Mouse (Mus musculus) midbrain, embryonic 13.5 days (tissue): ENCODE data around the gene Myzap. TPM values are rescaled to one million over a fixed set of nuclear protein-coding genes. Genes with fewer than 3 reads are reported as not detected.
"Not testable (repeated sequence)": the region's sequence is repeated elsewhere in the genome, so short reads cannot be mapped to it uniquely, and the experiment has no call there.

ENCODE experiments used
- ATAC-seq: fragments of 200-750 bp; cut with Nextera tagmentation; 2 replicates; pipeline ENCODE4 v1.8.0; 2017; ENCODE audit warnings: mild to moderate bottlenecking, moderate TSS enrichment, moderate library complexity
- H3K27ac ChIP-seq: fragments of 300-500 bp; sonication (generic); 2 replicates; pipeline ENCODE4 v1.5.1; 2015; ENCODE audit warnings: inconsistent platforms, mild to moderate bottlenecking, moderate library complexity
- H3K27me3 ChIP-seq: fragments of 300-500 bp; sonication (generic); 2 replicates; pipeline ENCODE4 v1.6.1; 2015; ENCODE audit warnings: mild to moderate bottlenecking, inconsistent platforms
- H3K36me3 ChIP-seq: fragments of 300-500 bp; sonication (generic); 2 replicates; pipeline ENCODE4 v1.6.1; 2015; ENCODE audit warnings: mild to moderate bottlenecking, inconsistent platforms
- H3K4me1 ChIP-seq: fragments of 300-500 bp; sonication (generic); replicated peaks from 2 replicates; pipeline ENCODE4 v1.6.1; 2015; ENCODE audit warnings: inconsistent platforms
- H3K4me2 ChIP-seq: fragments of 300-500 bp; sonication (generic); replicated peaks from 2 replicates; pipeline ENCODE4 v1.6.1; 2015; ENCODE audit warnings: moderate library complexity, mild to moderate bottlenecking, inconsistent platforms
- H3K4me3 ChIP-seq: fragments of 300-500 bp; sonication (generic); replicated peaks from 2 replicates; pipeline ENCODE4 v1.5.1; 2015; ENCODE audit warnings: mild to moderate bottlenecking, inconsistent platforms
- H3K9ac ChIP-seq: fragments of 300-500 bp; sonication (generic); replicated peaks from 2 replicates; pipeline ENCODE4 v1.6.1; 2015; ENCODE audit warnings: mild to moderate bottlenecking, inconsistent platforms
- H3K9me3 ChIP-seq: fragments of 300-500 bp; sonication (generic); 2 replicates; pipeline ENCODE4 v1.6.1; 2016; ENCODE audit warnings: mild to moderate bottlenecking, inconsistent platforms
- WGBS: fragments of 180-500 bp; shearing (Covaris S2); methylation state at CpG from one replicate; pipeline ENCODE4 v1.1.7; 2015; 5-methylcytosine and 5-hydroxymethylcytosine counted together
- polyA plus RNA-seq: library from polyadenylated mRNA; unstranded; fragments of >200 nt; fragmentation: Nextera tagmentation; extraction: Ambion mirVana; gene quantifications from 2 replicates; pipeline ENCODE4 v1.2.1, GENCODE M21; 2015

Gene Myzap
- polyA plus RNA-seq, 1 experiment from 2014 or later = 2.4 TPM

GRCm38 (mm10) chr9:71492296-71493025, 99.7 kb downstream of the Myzap start:
- no peaks in the 10 kb centered on the region for H3K4me1 ChIP-seq
- H3K4me3 ChIP-seq = no peak overlapping the region
- H3K36me3 ChIP-seq = no peaks in the 10 kb centered on the region
- no peak overlapping the region for H3K27ac ChIP-seq
- no peak overlapping the region for H3K9ac ChIP-seq
- H3K4me2 ChIP-seq = no peak overlapping the region
- ATAC-seq = no peak
- H3K9me3 ChIP-seq = no peaks in the 10 kb centered on the region
- peaks cover 4% of the 10 kb centered on the region; the same call in 1 of the 2 replicates for H3K27me3 ChIP-seq
- WGBS = 83% methylated on average over 15 of the region's 15 CpGs

- 48% methylated on average over 3 of the region's 3 CpGs for WGBS
- Histone ChIP-seq H3K9ac (no peak overlapping the region), H3K27ac (no peak overlapping the region), H3K4me1 (peaks cover 3% of the 10 kb centered on the region; the same call in 1 of the 2 replicates), H3K36me3 (no peaks in the 10 kb centered on the region), H3K4me2 (no peak overlapping the region), H3K27me3 (peaks cover 4% of the 10 kb centered on the region; the same call in 1 of the 2 replicates), H3K9me3 (no peaks in the 10 kb centered on the region), H3K4me3 (no peak overlapping the region)
- ATAC-seq = no peak
These were observed 102.1 kb downstream of the Myzap start for GRCm38 (mm10) chr9:71490076-71490475.

GRCm38 (mm10) chr9:71486127-71486526, 106.0 kb downstream of the Myzap start:
- 0 out of 2 replicates have a peak overlapping the region, but pooled peaks have one; percentile 39 for H3K27ac ChIP-seq
- H3K9ac ChIP-seq = 0 out of 2 replicates have a peak overlapping the region, but pooled peaks have one; percentile 10
- H3K4me1 ChIP-seq = peaks cover 15% of the 10 kb centered on the region
- peak overlapping the region; percentile 66 for H3K4me2 ChIP-seq
- H3K4me3 ChIP-seq = peak overlapping the region; percentile 98
- no peaks in the 10 kb centered on the region for H3K9me3 ChIP-seq
- peak; percentile 77 for ATAC-seq
- H3K36me3 ChIP-seq = peaks cover 25% of the 10 kb centered on the region
- peaks cover 4% of the 10 kb centered on the region; the same call in 1 of the 2 replicates for H3K27me3 ChIP-seq
- WGBS = 43% methylated on average over 7 of the region's 7 CpGs

DNA sequence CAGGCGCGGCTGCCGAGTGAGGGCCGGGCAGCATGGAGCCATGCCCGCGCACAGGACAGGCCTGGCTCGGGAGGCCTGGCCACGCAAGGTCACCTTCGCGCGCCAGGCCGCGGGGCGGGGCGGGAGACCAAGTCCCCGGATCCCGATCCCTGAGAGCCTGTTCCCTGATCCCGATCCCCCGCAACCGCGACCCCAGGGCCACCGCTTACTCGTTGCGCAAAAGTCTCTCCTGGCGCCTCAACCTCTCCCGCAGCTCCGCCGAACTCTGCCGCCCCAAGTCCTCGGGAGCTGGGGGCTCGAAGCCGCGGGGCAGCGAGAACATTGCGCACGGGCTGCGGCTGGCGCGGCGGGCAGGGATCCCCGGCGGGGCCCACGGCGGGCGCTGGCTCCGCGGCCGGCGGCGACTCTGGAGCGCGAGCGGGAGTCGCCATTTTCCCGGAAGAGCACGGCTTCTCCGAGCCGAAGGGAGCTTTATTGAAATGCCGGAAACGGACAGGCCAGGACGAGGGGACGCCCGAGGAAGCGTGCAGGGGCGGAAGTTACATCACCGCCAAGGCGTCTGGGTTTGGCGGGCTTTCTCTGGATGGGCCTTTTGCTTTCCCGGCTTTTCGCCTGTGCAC, 106.6 kb downstream of the Myzap start, which contains the start of gene Polr2m:
Gene Polr2m (minus strand): TSS at position 461 of the 620 bp plus-strand sequence.
- Histone ChIP-seq H3K4me3 (peak within 1 kb of the TSS; percentile 98), H3K27me3 (peaks cover 4% of the 10 kb centered on the region; the same call in 1 of the 2 replicates), H3K9me3 (no peaks in the 10 kb centered on the region), H3K9ac (peak within 1 kb of the TSS; percentile 99), H3K27ac (peak within 1 kb of the TSS; percentile 88), H3K4me1 (peaks cover 15% of the 10 kb centered on the region), H3K4me2 (peak within 1 kb of the TSS; percentile 66), H3K36me3 (peaks cover 30% of the 10 kb centered on the region)
- ATAC-seq = peak; percentile 99
- WGBS = under 1% methylated on average over 70 of the region's 70 CpGs

DNA sequence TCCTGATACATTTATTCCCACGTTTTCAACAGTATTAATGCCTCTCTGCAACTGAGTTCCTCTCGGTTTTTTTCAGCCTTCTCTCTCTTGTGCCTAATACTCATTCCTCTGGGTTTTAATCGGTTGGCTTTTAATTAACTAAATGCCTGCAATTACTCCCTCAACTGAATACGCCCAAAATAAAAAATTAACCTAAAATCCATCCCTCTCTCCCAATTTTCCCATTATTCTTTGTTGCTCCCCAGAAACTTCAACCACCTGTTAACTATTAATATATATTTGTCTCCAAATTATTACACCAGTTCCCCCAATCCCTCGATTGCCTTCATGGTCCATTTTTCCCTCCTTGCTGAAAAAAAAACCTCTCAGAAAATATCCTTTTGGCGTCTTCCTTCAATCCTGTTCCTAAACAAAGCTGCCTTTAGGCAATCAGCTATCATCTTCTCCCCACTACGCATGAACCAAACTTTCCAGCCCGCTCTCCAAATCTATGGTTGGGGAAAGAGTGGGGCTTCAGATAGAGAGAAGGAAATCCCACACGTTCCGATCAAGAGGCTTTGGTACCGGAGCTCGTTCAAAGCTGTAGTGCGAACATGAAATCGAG, 107.2 kb downstream of the Myzap start:
- Histone ChIP-seq H3K4me3 (peak overlapping the region; percentile 98), H3K27ac (peak overlapping the region; percentile 88), H3K9ac (peak overlapping the region; percentile 99), H3K36me3 (peaks cover 36% of the 10 kb centered on the region), H3K4me2 (peak overlapping the region; percentile 66), H3K4me1 (peaks cover 15% of the 10 kb centered on the region), H3K27me3 (peaks cover 4% of the 10 kb centered on the region; the same call in 1 of the 2 replicates), H3K9me3 (no peaks in the 10 kb centered on the region)
- no peak for ATAC-seq
- 2% methylated on average over 14 of the region's 14 CpGs for whole genome bisulfite sequencing

GRCm38 (mm10) chr9:71483872-71484271, 108.3 kb downstream of the Myzap start:
- Histone ChIP-seq H3K4me2 (peak overlapping the region; percentile 66), H3K4me3 (peak overlapping the region; percentile 98), H3K36me3 (peaks cover 47% of the 10 kb centered on the region), H3K4me1 (peaks cover 15% of the 10 kb centered on the region)
- WGBS = 87% methylated on average over 7 of the region's 7 CpGs
- not testable (repeated sequence) for H3K9me3 ChIP-seq, ATAC-seq, H3K9ac ChIP-seq, H3K27me3 ChIP-seq, H3K27ac ChIP-seq

DNA sequence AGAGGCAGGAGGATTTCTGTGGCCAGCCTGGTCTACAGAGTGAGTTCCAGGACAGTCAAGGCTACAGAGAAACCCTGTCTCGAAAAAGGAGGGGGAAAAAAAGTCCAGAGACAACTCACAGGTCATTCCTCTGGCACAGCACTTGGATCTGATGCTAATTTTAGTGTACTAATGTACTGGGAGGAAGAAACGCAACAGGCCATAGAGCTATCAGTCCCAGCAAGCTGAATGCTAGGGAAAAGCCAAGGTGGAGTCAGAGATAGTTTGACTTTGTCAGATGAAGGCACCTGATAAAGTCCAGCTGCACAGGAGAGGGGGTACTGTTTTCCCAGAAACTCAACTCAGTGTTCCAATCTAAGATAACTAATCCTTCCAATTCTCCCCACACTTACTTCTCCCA, 111.9 kb downstream of the Myzap start:
- Histone ChIP-seq H3K4me2 (no peak overlapping the region), H3K27ac (no peak overlapping the region), H3K4me1 (peaks cover 12% of the 10 kb centered on the region), H3K27me3 (no peaks in the 10 kb centered on the region), H3K4me3 (no peak overlapping the region), H3K9me3 (no peaks in the 10 kb centered on the region), H3K36me3 (peaks cover 79% of the 10 kb centered on the region), H3K9ac (no peak overlapping the region)
- WGBS = 95% methylated on average over 2 of the region's 2 CpGs
- no peak for ATAC-seq

- Histone ChIP-seq H3K4me2 (no peak overlapping the region), H3K27me3 (no peaks in the 10 kb centered on the region), H3K4me3 (no peak overlapping the region), H3K9ac (no peak overlapping the region), H3K27ac (no peak overlapping the region), H3K4me1 (peaks cover 6% of the 10 kb centered on the region), H3K36me3 (peaks cover 87% of the 10 kb centered on the region), H3K9me3 (no peaks in the 10 kb centered on the region)
- ATAC-seq = no peak
- 97% methylated on average over 9 of the region's 9 CpGs for WGBS
These were observed 112.7 kb downstream of the Myzap start for GRCm38 (mm10) chr9:71479413-71479812.

DNA sequence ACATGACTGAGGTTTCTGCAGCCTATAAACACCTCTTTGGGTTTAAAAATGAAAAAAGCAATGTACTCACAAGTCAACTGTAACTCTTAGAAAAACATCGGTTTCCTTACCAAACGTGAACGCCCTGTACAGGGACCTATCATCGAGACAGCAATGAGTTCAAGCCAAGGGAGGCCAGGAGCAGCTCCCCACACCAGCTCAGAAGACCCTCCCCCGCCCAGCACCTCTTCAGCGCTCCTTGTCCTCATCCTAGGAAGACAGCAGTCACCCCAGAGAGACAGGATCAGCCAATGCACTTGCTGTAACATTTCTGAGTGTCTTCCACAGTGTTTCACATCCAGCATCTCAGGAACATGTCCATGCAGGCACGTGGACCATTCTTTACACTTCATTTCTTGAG, 113.6 kb downstream of the Myzap start:
- Histone ChIP-seq H3K27me3 (no peaks in the 10 kb centered on the region), H3K9me3 (no peaks in the 10 kb centered on the region), H3K4me3 (no peak overlapping the region), H3K9ac (no peak overlapping the region), H3K27ac (no peak overlapping the region), H3K4me2 (no peak overlapping the region), H3K36me3 (peaks cover 89% of the 10 kb centered on the region), H3K4me1 (no peaks in the 10 kb centered on the region)
- WGBS = 97% methylated on average over 7 of the region's 7 CpGs
- no peak for ATAC-seq

DNA sequence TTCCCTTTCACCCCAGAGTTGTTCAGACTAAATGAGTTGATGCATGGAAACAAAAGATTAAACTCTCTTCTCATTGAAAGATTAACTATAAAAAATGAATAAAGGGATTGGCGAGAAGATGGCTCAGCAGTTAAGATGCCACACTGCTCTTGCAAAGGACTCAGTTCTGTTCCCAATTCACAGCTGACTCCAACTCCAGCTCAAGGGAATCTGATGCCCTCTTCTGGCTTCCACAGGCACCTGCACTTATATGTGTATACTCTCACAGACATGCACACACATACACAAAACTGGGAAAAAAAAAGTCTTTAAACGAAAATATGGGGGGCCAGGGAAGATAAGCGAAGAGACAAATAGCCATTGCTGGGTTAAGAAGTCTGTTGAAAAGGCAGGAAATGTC, 115.6 kb downstream of the Myzap start:
- Histone ChIP-seq H3K36me3 (peaks cover 71% of the 10 kb centered on the region), H3K9ac (no peak overlapping the region), H3K9me3 (no peaks in the 10 kb centered on the region), H3K27ac (no peak overlapping the region), H3K4me3 (no peak overlapping the region), H3K27me3 (no peaks in the 10 kb centered on the region), H3K4me1 (no peaks in the 10 kb centered on the region), H3K4me2 (no peak overlapping the region)
- 97% methylated on average over 3 of the region's 3 CpGs for WGBS
- ATAC-seq = no peak

DNA sequence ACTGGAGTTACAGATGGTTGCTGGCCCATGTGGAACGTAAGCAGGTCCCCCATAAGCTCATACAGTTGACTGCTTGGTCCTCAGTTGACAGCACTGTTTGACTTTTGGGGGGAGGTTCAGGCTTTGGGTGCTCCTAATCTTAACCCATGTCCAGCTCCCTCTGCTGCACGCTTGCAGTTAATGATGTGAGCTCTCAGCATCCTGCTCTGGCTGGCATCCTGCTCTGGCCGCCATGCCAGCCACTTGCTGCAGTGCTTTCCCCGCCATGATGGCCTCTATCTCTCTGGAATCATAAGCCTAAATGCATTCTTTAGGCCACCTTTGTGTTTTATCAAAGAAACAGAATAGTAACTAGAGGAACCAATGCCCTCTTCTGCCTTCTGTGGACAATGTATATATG, 116.6 kb downstream of the Myzap start:
- H3K27me3 ChIP-seq = no peaks in the 10 kb centered on the region
- no peak overlapping the region for H3K9ac ChIP-seq
- no peak overlapping the region for H3K27ac ChIP-seq
- no peaks in the 10 kb centered on the region for H3K4me1 ChIP-seq
- peaks cover 60% of the 10 kb centered on the region for H3K36me3 ChIP-seq
- H3K9me3 ChIP-seq = no peaks in the 10 kb centered on the region
- no peak overlapping the region for H3K4me2 ChIP-seq
- no peak for ATAC-seq
- no peak overlapping the region for H3K4me3 ChIP-seq
- WGBS = 88% methylated on average over 4 of the region's 4 CpGs

DNA sequence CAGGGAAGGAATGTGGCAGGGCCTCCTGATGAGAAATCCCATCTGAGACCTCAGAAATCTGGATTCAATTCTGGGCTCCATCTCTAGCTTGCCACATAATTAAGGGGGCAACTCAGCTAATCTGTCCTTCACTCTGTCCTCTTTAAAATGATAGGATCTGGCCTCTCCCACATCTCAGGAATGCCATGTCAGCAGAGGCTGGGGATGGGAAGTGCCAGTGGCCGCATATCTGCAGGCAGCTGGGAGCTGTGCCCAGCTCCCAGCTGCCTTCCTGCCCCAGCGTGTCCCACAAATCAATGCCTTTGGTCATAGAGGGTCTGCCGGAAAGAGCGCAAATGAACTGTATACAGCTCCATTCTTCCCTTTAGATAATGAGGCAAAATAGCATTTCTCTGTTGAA, 124.7 kb downstream of the Myzap start:
- ATAC-seq = no peak
- 85% methylated on average over 4 of the region's 4 CpGs for WGBS
- no peak overlapping the region for H3K4me3 ChIP-seq

More for the DNA sequence above, 124.7 kb downstream of the Myzap start:
- H3K36me3 ChIP-seq = no peaks in the 10 kb centered on the region
- H3K27ac ChIP-seq = no peak overlapping the region
- no peaks in the 10 kb centered on the region for H3K4me1 ChIP-seq
- H3K9me3 ChIP-seq = no peaks in the 10 kb centered on the region
- H3K27me3 ChIP-seq = no peaks in the 10 kb centered on the region
- no peak overlapping the region for H3K9ac ChIP-seq
- no peak overlapping the region for H3K4me2 ChIP-seq
